Mouse (Mus musculus): ENCODE results near the gene Rgs13.

- TF ChIP-seq CTCF (conservative IDR thresholded peaks at IDR 0.05 in 1 of 2, IDR thresholded peaks at IDR 0.05 in 1 of 2; ENCODE audit: low read depth in 2 of 2, low read length in 2 of 2): no peak
- TF ChIP-seq ZKSCAN1 (IDR thresholded peaks at IDR 0.05; ENCODE audit: borderline replicate concordance, low read depth, low read length): no peak
These were observed 86.8 kb downstream of the Rgs13 start for GRCm38 (mm10) chr1:144090410-144090809.
